Mouse (Mus musculus) bone marrow, adult 2 months (tissue): ENCODE measurements at regions not wholly inside any gene's neighbourhood (a gene's known extent, or its start where the extent isn't known, plus 50 kb on each side); places are given as distances from the start of the nearest gene placed in this dataset.

ENCODE experiments used
- CTCF ChIP-seq: fragments of 200-500 bp; IDR thresholded peaks from 2 replicates; pipeline ENCODE4 v1.5.1; 2011; ENCODE audit warnings: low read length, control low read depth; ENCODE audit not compliant: control insufficient read depth, insufficient read depth
- POLR2A ChIP-seq: fragments of 200-500 bp; IDR thresholded peaks from 2 replicates; pipeline ENCODE4 v1.6.1; 2011; ENCODE audit warnings: low read depth, mild to moderate bottlenecking, control low read depth, low read length, borderline replicate concordance; ENCODE audit not compliant: control insufficient read depth

- TF ChIP-seq POLR2A (no peak), CTCF (no peak)
Measured at GRCm38 (mm10) chr2:148581666-148582065, 90.7 kb upstream of the Nxt1 start.
